Mouse (Mus musculus) left cerebral cortex, postnatal 10 days (tissue): ENCODE measurements around the gene Mtcl1. TPM values are rescaled to one million over a fixed set of nuclear protein-coding genes. Genes with fewer than 3 reads are reported as not detected.

ENCODE experiments used
- DNase-seq, 2 experiments: peaks; one replicate each; pipeline ENCODE4 v3.0.0; 2021 to 2022; ENCODE audit warnings: low spot score in 2 of 2, mixed read lengths in 1 of 2; ENCODE audit errors: extremely low spot score in 1 of 2
- intact Hi-C: fragments of 180-260 bp; cut with DNase I; formaldehyde crosslinking; loops from one replicate; pipeline ENCODE4 v1.15.1; 2025
- total RNA-seq, 2 experiments: library from RNA; stranded (reverse); gene quantifications; 2 replicates each; pipeline ENCODE4 v1.2.3; 2021

The Mtcl1 gene
- total RNA-seq, 2 experiments from 2014 or later = 65.9 to 67.3 TPM

GRCm38 (mm10) chr17:66374633-66375272, 74.8 kb downstream of the Mtcl1 start:
- intact Hi-C loops = no loop called here
- no peak for DNase-seq

GRCm38 (mm10) chr17:66370867-66371266, 78.7 kb downstream of the Mtcl1 start:
- intact Hi-C loops = no loop called here
- no peak for DNase-seq

- DNase-seq = no peak
- intact Hi-C loops = no loop called here
These were observed 79.8 kb downstream of the Mtcl1 start for GRCm38 (mm10) chr17:66369777-66370176.

- no peak for DNase-seq
- intact Hi-C loops = no loop called here
These were observed 81.4 kb downstream of the Mtcl1 start for GRCm38 (mm10) chr17:66368127-66368526.

GRCm38 (mm10) chr17:66365664-66366063, 83.9 kb downstream of the Mtcl1 start:
- intact Hi-C loops = no loop called here
- DNase-seq = no peak

GRCm38 (mm10) chr17:66365293-66365642, 84.3 kb downstream of the Mtcl1 start:
- DNase-seq = no peak
- intact Hi-C loops = no loop called here

GRCm38 (mm10) chr17:66364525-66365292, 84.8 kb downstream of the Mtcl1 start:
- intact Hi-C loops = no loop called here
- DNase-seq = no peak

- DNase-seq = no peak
- intact Hi-C loops = no loop called here
These were observed 85.6 kb downstream of the Mtcl1 start for GRCm38 (mm10) chr17:66363852-66364524.

GRCm38 (mm10) chr17:66362287-66363016, 87.1 kb downstream of the Mtcl1 start:
- intact Hi-C loops = no loop called here
- DNase-seq = no peak

- intact Hi-C loops = no loop called here
- no peak for DNase-seq
These were observed 91.2 kb downstream of the Mtcl1 start for GRCm38 (mm10) chr17:66358026-66358978.

GRCm38 (mm10) chr17:66357171-66358025, 92.2 kb downstream of the Mtcl1 start:
- intact Hi-C loops = no loop called here
- DNase-seq = no peak

GRCm38 (mm10) chr17:66353907-66354306, 95.6 kb downstream of the Mtcl1 start:
- intact Hi-C loops = no loop called here
- DNase-seq = no peak

- intact Hi-C loops = no loop called here
- DNase-seq = no peak
These were observed 96.5 kb downstream of the Mtcl1 start for GRCm38 (mm10) chr17:66352847-66353643.

GRCm38 (mm10) chr17:66352219-66352618, 97.3 kb downstream of the Mtcl1 start:
- intact Hi-C loops = no loop called here
- no peak for DNase-seq

- DNase-seq = no peak
- intact Hi-C loops = loop anchor here (2.0 kb wide), 1 partner anchor 98 kb away; the partner anchor contains the start of gene Mtcl1
These were observed 98.9 kb downstream of the Mtcl1 start for GRCm38 (mm10) chr17:66350689-66351088.

GRCm38 (mm10) chr17:66350127-66350526, 99.4 kb downstream of the Mtcl1 start:
- intact Hi-C loops = loop anchor here (2.0 kb wide), 1 partner anchor 99 kb away; the partner anchor contains the start of gene Mtcl1
- peak; percentile 64 to 81 for DNase-seq

GRCm38 (mm10) chr17:66346378-66346777, 103.2 kb downstream of the Mtcl1 start:
- intact Hi-C loops = no loop called here
- DNase-seq = no peak
